Mouse (Mus musculus): ENCODE data around the gene Creb3. TPM values are rescaled to one million over a fixed set of nuclear protein-coding genes. Genes with fewer than 3 reads are reported as not detected.
A peak's percentile ranks its signal among the peaks of the same experiment; 100 is the strongest.

Gene Creb3
- total RNA-seq, 2 experiments from 2014 or later = 74.6 to 77.9 TPM

GRCm38 (mm10) chr4:43573561-43573960 lies 11.4 kb downstream of the Creb3 start:
- no peak for TF ChIP-seq CTCF (IDR thresholded peaks at IDR 0.05)
- Histone ChIP-seq H3K4me3 (no peak overlapping the region), H3K27ac (no peak overlapping the region)
- no peak for DNase-seq (ENCODE audit: extremely low spot score in 1 of 2, low spot score in 2 of 2)
- intact Hi-C loops (cut with DNase I) = no loop called here

DNA sequence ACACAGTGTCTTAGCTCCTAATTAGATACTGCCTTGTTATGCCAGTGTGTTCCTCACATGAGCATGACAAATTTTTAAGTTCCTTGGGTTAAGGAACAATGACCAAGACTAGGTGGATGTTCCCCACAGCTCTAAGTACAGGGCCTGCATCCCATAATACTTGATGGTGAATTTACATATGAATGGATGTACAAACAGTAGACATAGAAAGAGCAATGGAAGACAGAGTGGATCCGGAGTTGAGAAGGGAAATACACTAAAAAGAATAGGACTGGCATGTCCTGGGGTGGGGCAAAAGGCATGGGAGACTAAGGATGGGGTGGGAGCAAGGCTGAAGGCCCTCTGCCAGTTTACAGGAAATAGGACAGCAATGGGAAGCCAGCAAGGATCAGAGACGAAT lies 13.2 kb downstream of the Creb3 start:
- DNase-seq (ENCODE audit: extremely low spot score in 1 of 2, low spot score in 2 of 2) = no peak
- Histone ChIP-seq H3K4me3 (no peak overlapping the region), H3K27ac (no peak overlapping the region)
- intact Hi-C loops (cut with DNase I) = loop anchor here (5.0 kb wide), 3 partner anchors 43 to 133 kb away; partner anchors contain the start of genes Hint2 and Tesk1
- TF ChIP-seq CTCF (IDR thresholded peaks at IDR 0.05) = no peak

DNA sequence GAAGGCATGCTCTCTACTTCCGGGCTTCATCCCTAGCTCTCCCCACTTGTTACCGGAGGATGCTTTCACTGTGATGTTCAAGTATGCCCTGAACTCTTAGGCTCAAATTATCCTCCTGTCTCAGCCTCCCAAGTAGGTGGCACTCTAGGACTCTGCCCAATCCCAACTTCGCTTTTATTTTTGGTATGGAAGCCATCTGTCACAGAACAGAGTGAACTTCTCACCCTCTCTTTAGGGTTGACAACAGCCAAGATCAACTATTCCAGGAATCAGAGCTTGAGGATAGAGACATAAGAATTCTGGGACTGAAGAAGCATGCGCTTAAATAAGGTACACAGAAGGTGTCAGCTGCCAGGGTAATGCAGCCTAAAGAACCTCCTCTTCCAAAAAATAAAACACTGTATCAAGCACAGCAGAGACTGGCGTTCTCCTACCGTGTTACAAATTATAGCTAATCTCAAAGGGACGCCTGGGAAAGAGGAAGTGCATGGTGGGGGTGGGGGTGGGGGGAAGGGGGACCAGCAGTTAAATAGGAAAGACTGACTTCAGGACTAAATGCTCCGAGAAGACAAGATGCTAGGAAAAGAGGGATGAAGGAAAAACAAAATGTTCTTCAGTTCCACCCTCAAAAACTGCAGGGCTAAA lies 15.2 kb downstream of the Creb3 start:
- intact Hi-C loops (cut with DNase I) = loop anchor here (5.0 kb wide), 3 partner anchors 45 to 135 kb away; partner anchors contain the start of genes Hint2 and Tesk1
- DNase-seq (ENCODE audit: extremely low spot score in 1 of 2, low spot score in 2 of 2) = no peak
- no peak for TF ChIP-seq CTCF (IDR thresholded peaks at IDR 0.05)
- H3K27ac ChIP-seq = peak overlapping the region; percentile 95
- peak overlapping the region; percentile 90 for H3K4me3 ChIP-seq

DNA sequence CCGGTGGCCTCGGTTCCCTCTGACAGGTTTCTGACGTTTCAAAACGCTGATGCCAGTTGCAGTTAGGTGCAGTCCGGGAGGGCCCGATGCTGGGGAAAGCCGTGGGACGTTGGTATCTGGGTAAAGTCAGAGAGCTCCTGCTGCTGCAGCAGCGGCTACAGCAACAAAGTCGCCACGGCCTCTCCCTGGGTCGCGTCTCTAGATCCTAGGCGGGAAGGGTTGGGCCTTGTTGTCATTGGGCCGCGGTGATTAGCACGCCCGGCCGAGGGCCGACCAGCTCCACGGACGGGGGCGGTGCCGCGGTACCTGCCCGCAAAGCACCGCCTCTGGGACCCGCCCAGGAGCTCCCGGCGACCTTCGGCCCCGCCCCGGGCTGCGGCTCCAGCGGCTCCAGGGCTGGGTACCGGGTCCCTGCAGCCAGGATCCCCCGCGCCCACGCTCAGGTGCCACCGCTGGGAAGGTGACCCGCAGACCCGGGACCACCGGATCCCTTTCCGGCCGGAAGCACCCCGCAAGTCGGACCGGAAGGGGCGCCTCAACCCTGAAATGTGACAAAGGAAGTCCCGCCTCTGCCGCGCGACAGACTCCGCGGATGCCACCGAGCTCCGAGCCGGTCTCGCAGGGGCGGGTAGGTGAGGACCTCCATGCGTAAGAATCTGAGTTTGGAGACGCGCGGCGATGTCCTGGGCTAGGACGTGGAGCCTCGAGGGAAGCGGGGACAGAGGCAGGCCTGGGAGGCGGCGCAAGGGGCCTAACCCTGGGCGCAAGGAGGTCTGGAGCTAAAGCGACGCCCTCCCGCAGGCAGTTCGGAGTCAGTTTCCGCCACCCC lies 16.5 kb downstream of the Creb3 start, which contains the start of the genes Rgp1 and Gba2:
Rgp1 (plus strand) TSS at position 340 of the 829 bp plus-strand sequence.
Gba2 (minus strand) TSS at position 498 of the 829 bp plus-strand sequence.
- H3K4me3 ChIP-seq = peak within 1 kb of the TSS; percentile 90
- H3K27ac ChIP-seq = peak within 1 kb of the TSS; percentile 95
- DNase-seq (ENCODE audit: extremely low spot score in 1 of 2, low spot score in 2 of 2) = peak; percentile 83 to 84
- intact Hi-C loops (cut with DNase I) = loop anchor here (1.0 to 5.0 kb wide), 4 partner anchors 16 to 136 kb away; partner anchors contain the start of genes Creb3, Hint2, Tesk1 and Tln1
- peak; percentile 29 for TF ChIP-seq CTCF (IDR thresholded peaks at IDR 0.05)

- intact Hi-C loops (cut with DNase I) = loop anchor here (5.0 kb wide), 3 partner anchors 47 to 137 kb away; partner anchors contain the start of genes Hint2 and Tesk1
- H3K27ac ChIP-seq = peak overlapping the region; percentile 95
- DNase-seq (ENCODE audit: extremely low spot score in 1 of 2, low spot score in 2 of 2) = no peak
- peak overlapping the region; percentile 90 for H3K4me3 ChIP-seq
- TF ChIP-seq CTCF (IDR thresholded peaks at IDR 0.05) = no peak
Observed at GRCm38 (mm10) chr4:43579256-43579655, 17.1 kb downstream of the Creb3 start.

DNA sequence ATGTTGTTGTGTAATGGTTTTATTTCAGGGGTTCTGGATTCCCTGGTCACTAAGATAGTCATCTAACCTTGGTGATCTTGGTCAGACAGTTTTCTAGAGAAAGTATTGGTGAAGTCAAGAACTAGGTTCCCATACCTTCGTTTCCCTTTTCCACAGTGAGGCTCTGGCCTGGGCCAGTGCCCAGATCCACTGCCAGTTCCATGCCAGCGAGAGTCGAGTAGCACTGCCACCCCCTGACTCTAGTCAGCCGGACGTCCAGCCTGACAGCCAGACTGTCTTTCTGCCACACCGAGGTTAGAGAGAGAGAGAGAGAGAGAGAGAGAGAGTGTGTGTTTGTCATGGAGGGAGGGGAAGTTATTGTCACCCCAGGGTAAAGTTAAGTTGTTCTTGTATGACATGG lies 17.6 kb downstream of the Creb3 start:
- Histone ChIP-seq H3K4me3 (peak overlapping the region; percentile 90), H3K27ac (no peak overlapping the region)
- no peak for DNase-seq (ENCODE audit: extremely low spot score in 1 of 2, low spot score in 2 of 2)
- intact Hi-C loops (cut with DNase I) = loop anchor here (5.0 kb wide), 3 partner anchors 47 to 137 kb away; partner anchors contain the start of genes Hint2 and Tesk1
- TF ChIP-seq CTCF (IDR thresholded peaks at IDR 0.05) = no peak

DNA sequence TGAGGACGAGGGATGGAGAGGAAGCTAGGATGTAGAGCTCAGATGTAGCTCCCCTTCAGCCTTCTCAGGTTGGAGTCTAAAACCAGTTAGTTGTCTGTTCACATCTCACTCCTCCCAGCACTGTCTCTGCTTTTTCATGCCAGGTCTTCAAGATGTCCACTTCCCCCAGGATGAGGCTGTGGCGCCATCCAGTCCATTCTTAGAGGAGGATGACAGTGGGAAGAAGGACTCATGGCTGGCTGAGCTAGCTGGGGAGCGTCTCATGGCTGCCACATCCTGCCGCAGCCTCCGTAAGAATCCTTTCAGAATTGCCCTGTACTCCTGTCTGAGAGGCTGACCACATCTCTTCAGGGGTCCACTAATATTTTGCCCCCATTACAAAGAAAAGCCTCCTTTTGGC lies 18.6 kb downstream of the Creb3 start:
- DNase-seq (ENCODE audit: extremely low spot score in 1 of 2, low spot score in 2 of 2) = no peak
- intact Hi-C loops (cut with DNase I) = no loop called here
- Histone ChIP-seq H3K4me3 (no peak overlapping the region), H3K27ac (no peak overlapping the region)
- TF ChIP-seq CTCF (IDR thresholded peaks at IDR 0.05) = no peak

DNA sequence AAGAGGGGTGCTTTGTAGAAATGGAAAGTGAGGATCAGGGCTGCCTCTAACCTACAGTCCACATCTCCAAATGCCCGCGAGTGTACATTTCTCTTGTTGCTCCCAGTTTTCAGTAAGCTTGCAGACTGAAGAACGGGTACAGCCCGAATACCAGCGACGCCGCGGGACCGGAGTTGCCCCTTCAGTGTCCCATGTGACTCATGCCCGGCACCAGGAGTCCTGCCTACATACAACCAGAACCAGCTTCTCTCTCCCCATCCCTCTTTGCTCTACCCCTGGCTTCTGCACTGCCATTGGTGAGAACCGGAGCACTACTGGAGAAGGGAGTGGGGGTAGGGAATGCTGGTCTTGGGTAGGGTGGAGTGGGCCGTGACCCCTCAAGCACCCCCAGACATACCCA lies 19.2 kb downstream of the Creb3 start:
- intact Hi-C loops (cut with DNase I) = no loop called here

DNA sequence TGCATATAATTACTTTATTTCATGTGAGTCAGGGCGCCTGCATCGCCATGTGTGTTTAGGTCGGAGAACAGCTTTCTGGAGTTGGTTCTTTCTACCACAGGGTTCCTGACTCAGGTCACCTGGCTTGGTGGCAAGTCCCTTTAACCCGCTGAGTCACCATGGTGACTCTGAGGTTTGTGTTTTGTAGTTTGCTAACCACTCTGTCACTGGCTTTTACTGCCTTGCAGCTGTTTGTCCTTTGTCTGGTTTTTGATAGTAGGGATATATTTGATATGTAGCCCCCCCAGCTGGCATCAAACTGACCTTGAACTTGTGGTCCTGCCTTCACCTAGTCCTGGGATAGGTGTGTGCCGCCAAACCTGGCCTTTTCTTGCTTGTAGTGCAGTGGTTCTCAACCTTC lies 20.1 kb downstream of the Creb3 start:
- intact Hi-C loops (cut with DNase I) = no loop called here
- Histone ChIP-seq H3K27ac (no peak overlapping the region), H3K4me3 (no peak overlapping the region)
- peak in 1 of 2 experiments; percentile 6 for DNase-seq (ENCODE audit: extremely low spot score in 1 of 2, low spot score in 2 of 2)
- TF ChIP-seq CTCF (IDR thresholded peaks at IDR 0.05) = no peak

More for the DNA sequence above, 19.2 kb downstream of the Creb3 start:
- DNase-seq (ENCODE audit: extremely low spot score in 1 of 2, low spot score in 2 of 2) = no peak
- Histone ChIP-seq H3K4me3 (no peak overlapping the region), H3K27ac (no peak overlapping the region)
- no peak for TF ChIP-seq CTCF (IDR thresholded peaks at IDR 0.05)

- no peak for DNase-seq (ENCODE audit: extremely low spot score in 1 of 2, low spot score in 2 of 2)
- no peak for TF ChIP-seq CTCF (IDR thresholded peaks at IDR 0.05)
- intact Hi-C loops (cut with DNase I) = no loop called here
- Histone ChIP-seq H3K27ac (no peak overlapping the region), H3K4me3 (no peak overlapping the region)
Observed at GRCm38 (mm10) chr4:43583421-43583820, 21.3 kb downstream of the Creb3 start.

DNA sequence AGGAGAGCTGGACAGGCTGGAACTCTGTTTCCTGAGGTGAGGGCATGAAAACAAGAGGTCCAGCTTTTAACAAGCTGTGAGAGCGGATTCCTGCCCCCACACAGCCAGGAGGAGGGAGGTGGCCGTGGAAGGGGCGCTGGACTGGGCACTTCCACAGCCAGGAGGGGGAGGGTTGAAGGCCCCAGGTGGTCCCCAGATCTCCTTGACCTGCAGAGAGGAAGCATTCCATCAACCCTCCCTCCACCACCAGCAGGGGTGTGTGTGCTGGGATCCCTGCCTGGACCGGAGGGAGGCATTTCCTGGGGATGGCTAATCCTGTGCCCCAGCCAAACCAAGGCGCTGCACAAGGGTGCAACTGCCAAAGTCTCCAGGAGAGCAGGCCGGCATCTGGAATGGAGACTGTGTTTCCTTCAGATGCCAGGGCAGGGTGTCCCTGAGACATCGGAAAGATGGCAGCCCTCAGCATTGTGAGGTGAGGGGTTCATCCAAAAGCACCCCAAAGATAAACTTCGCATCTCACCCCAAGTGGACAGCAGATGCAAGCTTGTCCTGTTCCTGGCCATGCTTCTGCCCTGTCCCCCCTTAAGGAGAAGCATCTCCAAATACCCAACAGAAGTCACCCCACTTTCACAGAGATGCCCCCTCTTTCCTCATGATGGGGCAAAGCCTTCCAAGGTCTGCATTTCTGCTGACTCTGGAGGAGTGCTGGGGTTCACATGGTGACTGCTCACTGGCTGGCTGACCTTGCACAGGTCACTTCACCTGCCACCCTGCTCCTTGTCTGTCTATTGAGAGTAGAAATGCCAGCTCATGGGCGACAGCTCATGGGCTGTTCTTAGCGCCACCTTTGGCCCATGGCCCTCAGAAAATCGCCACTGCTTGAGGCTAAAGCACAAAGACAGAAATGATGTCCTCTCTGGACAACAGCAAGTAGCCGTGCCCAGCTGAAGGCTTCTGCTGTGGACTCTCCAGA lies 22.6 kb downstream of the Creb3 start, which contains the start of gene Msmp:
Msmp (minus strand) TSS at position 51 of the 973 bp plus-strand sequence.
- no peak; the same call in 1 of the 2 replicates for TF ChIP-seq CTCF (IDR thresholded peaks at IDR 0.05)
- peak in 1 of 2 experiments; percentile 8 for DNase-seq (ENCODE audit: extremely low spot score in 1 of 2, low spot score in 2 of 2)
- no peak within 1 kb of the TSS for H3K4me3 ChIP-seq
- no peak within 1 kb of the TSS for H3K27ac ChIP-seq
- intact Hi-C loops (cut with DNase I) = no loop called here

All from left cerebral cortex, adult 2 months (tissue).